Mouse (Mus musculus) embryonic fibroblast, embryonic 13.5 days (primary cell): Measurements from ENCODE around the gene Syt13.

Experiments
- CTCF ChIP-seq: IDR thresholded peaks from 2 replicates; pipeline ENCODE4 v1.5.1; 2011; ENCODE audit warnings: mild to moderate bottlenecking, control low read depth, low read length, moderate library complexity, borderline replicate concordance; ENCODE audit not compliant: insufficient read depth
- POLR2A ChIP-seq: IDR thresholded peaks from 2 replicates; pipeline ENCODE4 v1.6.1; 2011; ENCODE audit warnings: low read depth, mild to moderate bottlenecking, control low read depth, low read length, moderate library complexity

GRCm38 (mm10) chr2:92938063-92938462, 23.2 kb downstream of the Syt13 start:
- TF ChIP-seq CTCF (no peak), POLR2A (no peak)
